Mouse (Mus musculus) lung, adult 2 months (tissue): ENCODE results near the gene Zfp692. TPM values are rescaled to one million over a fixed set of nuclear protein-coding genes. Genes with fewer than 3 reads are reported as not detected.

Experiments
- DNase-seq: peaks from one replicate; pipeline ENCODE4 v3.0.0; 2022
- H3K4me1 ChIP-seq: fragments of 200-500 bp; 2 replicates; pipeline ENCODE4 v1.6.1; 2011; ENCODE audit warnings: low read length; ENCODE audit not compliant: control insufficient read depth, insufficient read depth
- H3K4me3 ChIP-seq: fragments of 200-500 bp; replicated peaks from 2 replicates; pipeline ENCODE3; 2011; ENCODE audit warnings: low read depth, mild to moderate bottlenecking, control low read depth, low read length; ENCODE audit errors: extremely low read depth
- CTCF ChIP-seq: fragments of 200-500 bp; IDR thresholded peaks from 2 replicates; pipeline ENCODE4 v1.5.1; 2011; ENCODE audit warnings: mild to moderate bottlenecking, low read length, control low read depth; ENCODE audit not compliant: insufficient read depth
- POLR2A ChIP-seq: fragments of 200-500 bp; IDR thresholded peaks from 2 replicates; pipeline ENCODE4 v1.6.1; 2011; ENCODE audit warnings: low read depth, mild to moderate bottlenecking, control low read depth, low read length, borderline replicate concordance; ENCODE audit errors: extremely low read depth
- WGBS: fragments of 180-500 bp; shearing (Covaris S2); methylation state at CpG from one replicate; pipeline ENCODE4 v1.1.7; 2018; 5-methylcytosine and 5-hydroxymethylcytosine counted together
- polyA plus RNA-seq: library from polyadenylated mRNA; depleted of rRNA; stranded (reverse); fragments of >200 nt; gene quantifications from 2 replicates; pipeline ENCODE4 v1.2.3, GENCODE M21; 2012; rRNA removed

Zfp692 gene
- 17.0 and 24.1 TPM in 2 replicates for polyA plus RNA-seq

DNA sequence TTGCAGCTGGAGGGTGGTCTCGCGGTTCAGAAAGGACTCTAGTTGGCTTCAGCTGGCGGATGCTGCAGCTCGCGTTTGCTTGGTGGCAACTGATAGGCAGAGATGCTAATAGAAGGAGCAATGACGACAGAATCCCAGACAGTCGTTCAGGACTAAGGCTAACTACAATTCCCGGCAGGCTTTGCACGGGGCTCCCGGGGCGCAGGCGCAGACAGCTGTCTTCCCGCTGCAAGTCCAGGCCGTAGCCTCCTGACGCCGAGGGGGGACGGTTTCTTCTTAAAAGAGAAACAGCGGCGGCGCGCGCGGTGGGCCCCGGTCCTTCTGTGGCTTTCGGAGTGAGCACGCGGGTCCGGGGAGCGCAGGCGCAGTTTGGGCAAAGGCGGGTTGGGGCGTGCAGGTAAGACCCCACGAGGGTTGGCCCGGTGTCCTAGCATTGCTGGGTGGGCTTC, at the start of gene Zfp692:
Gene Zfp692 (plus strand): TSS at position 210 of the 449 bp plus-strand sequence.
- H3K4me1 ChIP-seq, result peaks cover 3% of the 10 kb centered on the region; the same call in 1 of the 2 replicates
- DNase-seq, result peak; percentile 87
- TF ChIP-seq POLR2A, result no peak
- no peak for TF ChIP-seq CTCF
- WGBS, result under 1% methylated on average over 34 of the region's 34 CpGs
- H3K4me3 ChIP-seq, result peak within 1 kb of the TSS; percentile 57

DNA sequence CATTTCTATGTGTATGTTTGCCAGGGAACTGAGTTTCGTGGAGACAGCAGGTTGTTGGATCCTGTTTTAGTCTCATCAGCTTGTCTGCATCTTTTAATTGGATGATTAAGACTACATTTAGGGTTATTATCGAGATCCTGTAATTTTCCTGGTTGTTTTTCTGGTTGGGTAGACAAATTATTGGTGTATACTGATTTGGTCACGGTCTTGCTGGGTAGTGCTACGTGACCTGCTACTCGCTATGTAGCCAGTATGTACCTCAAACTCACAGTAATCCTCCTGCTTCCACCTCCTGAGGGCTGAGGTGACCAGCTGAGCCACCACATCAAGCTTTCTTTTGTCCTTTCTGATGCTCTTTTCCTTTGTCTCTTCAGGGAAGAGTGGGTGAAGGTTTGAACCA, 49.1 kb upstream of the Zfp692 start:
- Histone ChIP-seq H3K4me1 (no peaks in the 10 kb centered on the region), H3K4me3 (no peak overlapping the region)
- TF ChIP-seq CTCF (no peak), POLR2A (no peak)
- 77% methylated on average over 5 of the region's 5 CpGs for WGBS
- DNase-seq, result no peak

DNA sequence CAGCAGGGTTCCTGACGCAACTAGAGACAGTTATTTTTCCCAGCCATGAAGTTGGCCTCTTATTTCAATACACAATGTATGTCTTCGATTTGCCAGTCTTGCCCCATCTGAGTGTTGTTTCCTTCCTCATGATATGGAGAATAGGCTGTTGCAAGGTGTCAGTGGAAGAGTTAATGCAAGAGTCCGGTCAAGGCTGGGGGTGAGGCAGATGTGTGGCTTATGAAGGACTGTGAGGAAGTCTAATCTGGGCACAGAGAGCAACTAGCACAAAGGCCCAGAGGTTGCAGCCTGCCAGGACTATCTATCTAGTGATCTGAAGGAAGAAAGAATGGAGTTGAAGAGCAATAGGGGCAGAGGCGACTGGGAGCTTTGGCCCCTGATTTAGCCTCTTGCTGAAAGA, 46.7 kb upstream of the Zfp692 start:
- TF ChIP-seq CTCF, result no peak
- no peak for TF ChIP-seq POLR2A
- Histone ChIP-seq H3K4me3 (no peak overlapping the region), H3K4me1 (no peaks in the 10 kb centered on the region)
- 74% methylated on average over 4 of the region's 4 CpGs for WGBS
- no peak for DNase-seq

DNA sequence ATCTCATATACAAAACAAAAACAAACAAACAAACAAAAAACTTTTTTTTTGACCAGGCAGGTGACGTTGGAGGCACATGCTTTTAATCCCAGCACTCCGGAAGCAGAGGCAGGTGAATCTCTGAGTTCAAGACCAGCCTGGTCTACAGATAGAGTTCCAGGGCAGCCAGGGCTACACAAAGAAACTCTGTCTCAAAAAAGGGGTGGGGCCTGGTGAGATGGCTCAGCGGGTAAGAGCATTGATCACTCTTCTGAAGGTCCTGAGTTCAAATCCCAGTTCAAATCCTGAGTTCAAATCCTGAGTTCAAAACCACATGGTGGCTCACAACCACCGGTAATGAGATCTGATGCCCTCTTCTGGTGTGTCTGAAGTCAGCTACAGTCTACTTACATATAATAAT, 45.0 kb upstream of the Zfp692 start:
- no peak for TF ChIP-seq CTCF
- TF ChIP-seq POLR2A, result no peak
- Histone ChIP-seq H3K4me3 (no peak overlapping the region), H3K4me1 (no peaks in the 10 kb centered on the region)
- WGBS, result 89% methylated on average over 4 of the region's 4 CpGs
- no peak for DNase-seq

DNA sequence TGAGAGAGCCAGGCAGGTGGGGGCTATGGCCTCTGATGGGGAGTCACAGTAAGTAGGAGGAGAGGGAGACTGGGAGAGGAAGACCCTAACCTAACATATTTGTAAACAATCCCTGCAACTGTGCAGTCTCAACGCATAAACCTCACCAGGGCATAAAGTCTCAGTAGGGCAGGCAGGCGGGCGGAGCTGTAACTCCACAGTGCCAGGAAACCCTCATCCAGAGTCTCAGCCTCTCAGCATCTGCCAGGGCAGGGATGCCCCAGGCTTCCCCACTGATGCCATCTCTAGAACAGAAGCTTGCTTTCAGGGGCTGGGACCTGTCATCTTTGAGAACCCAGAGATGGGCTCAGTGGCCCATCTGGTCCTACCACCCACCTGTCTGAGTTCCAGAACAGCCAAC, 44.5 kb upstream of the Zfp692 start:
- 84% methylated on average over 3 of the region's 3 CpGs for WGBS

DNA sequence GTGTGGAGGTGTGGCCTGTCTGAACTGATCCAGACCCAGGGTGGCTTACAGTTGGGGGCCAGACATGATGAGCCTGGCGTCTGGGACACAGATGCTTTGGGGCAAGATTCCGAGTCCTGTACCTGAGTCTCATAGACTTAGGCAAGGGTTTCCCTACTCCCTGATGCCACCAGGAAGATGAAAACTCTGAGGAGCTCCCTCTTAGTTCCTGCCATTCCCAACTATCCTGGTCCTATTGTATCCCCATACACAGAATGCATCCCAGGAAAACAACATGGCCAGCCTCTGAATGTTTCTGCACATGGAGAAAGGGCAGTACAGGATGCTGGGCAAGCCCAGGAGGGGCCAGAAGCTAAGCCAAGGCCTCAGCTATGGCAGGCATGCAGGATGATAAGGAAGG, 43.4 kb upstream of the Zfp692 start:
- no peak for DNase-seq
- TF ChIP-seq POLR2A (no peak), CTCF (no peak)
- 63% methylated on average over 2 of the region's 2 CpGs for WGBS
- Histone ChIP-seq H3K4me1 (no peaks in the 10 kb centered on the region), H3K4me3 (no peak overlapping the region)

More for the DNA sequence above, 44.5 kb upstream of the Zfp692 start:
- Histone ChIP-seq H3K4me3 (no peak overlapping the region), H3K4me1 (no peaks in the 10 kb centered on the region)
- no peak for DNase-seq
- no peak for TF ChIP-seq CTCF

DNA sequence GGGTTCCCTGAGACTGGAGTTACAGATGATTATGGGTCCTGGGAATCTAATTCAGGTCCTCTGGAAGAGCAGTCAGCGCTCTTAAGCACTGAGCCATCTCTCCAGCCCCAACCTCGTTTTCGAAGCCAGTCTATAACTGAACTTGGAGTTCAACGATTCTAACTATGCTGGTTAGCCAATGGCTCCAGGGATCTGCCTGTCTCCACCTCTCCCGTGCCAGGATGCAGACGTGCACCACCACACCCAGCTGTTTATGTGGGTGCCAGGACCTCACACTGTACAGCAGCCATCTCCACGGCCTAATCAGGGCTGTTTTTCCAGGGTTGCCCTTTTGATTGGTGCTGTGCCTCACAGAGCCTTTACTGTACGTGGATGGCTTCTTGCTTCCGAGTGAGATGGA, 42.3 kb upstream of the Zfp692 start:
- Histone ChIP-seq H3K4me1 (no peaks in the 10 kb centered on the region), H3K4me3 (no peak overlapping the region)
- DNase-seq, result no peak
- 80% methylated on average over 9 of the region's 9 CpGs for WGBS
- no peak for TF ChIP-seq CTCF
- TF ChIP-seq POLR2A, result no peak

DNA sequence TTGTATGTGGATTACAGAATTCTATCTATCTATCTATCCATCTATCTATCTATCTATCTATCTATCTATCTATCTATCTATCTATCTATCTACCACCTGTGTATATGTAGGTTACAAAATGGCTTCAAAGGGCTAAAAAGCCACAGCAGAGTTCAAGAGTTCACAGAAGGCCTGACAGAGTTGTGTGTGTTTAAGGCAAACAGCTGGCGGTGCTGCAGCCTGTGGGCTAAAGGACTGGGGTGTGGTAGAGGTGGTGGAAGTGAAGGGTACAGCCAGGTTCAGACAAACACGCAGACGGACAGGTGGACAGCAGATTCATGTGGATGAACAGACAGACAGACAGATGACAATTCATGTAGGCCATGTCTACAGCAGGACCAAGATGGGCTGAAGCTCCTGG, 38.6 kb upstream of the Zfp692 start:
- Histone ChIP-seq H3K4me1 (no peaks in the 10 kb centered on the region), H3K4me3 (no peak overlapping the region)
- no peak for TF ChIP-seq CTCF
- no peak for TF ChIP-seq POLR2A
- WGBS, result 71% methylated on average over 3 of the region's 3 CpGs
- DNase-seq, result no peak

DNA sequence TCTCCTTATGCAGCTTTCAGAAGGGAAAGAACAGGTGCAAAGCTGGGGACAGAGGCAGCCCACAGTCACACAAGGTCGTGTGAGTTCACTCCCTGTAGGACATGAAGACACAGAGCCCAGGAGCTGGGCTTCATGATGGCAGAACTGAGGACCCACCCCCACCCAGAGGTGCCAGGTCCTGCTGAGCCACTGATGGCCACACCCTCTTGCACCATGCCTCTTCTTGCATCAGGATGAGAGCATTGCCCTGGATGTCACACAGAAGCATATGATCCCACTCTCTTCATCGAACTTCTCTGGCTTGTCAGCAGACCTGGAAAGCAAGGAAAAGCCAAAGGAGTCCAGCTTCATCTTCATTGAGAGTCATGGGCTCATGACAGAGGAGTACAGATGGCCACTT, 32.3 kb upstream of the Zfp692 start, which contains the start of gene 4930438A08Rik:
Gene 4930438A08Rik (plus strand): TSS at position 228 of the 400 bp plus-strand sequence.
- no peaks in the 10 kb centered on the region for H3K4me1 ChIP-seq
- DNase-seq, result no peak
- no peak within 1 kb of the TSS for H3K4me3 ChIP-seq
- WGBS, result 36% methylated on average over 2 of the region's 2 CpGs
- TF ChIP-seq CTCF, result no peak
- no peak for TF ChIP-seq POLR2A

DNA sequence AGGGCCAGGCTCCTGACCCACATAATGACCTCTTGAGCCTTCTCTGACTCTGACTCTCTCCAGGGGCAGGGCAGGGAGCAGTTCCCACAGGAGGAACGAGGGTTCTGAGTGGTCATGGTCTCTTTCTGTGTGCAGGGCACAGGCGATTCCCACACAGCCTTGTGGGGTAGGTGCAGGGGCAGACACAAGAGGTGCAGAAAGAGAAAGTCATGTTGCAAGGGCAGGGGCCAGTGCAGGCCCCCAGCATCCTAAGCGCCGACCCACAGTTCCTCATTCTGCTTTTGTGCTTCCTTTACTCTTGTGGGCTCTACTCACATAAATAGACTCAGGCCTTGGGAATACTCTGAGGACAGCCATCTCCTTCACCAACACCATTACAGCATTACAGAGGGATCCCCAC, 31.1 kb upstream of the Zfp692 start:
- no peak for TF ChIP-seq POLR2A
- TF ChIP-seq CTCF, result no peak
- no peak for DNase-seq
- 64% methylated on average over 4 of the region's 4 CpGs for WGBS
- Histone ChIP-seq H3K4me3 (no peak overlapping the region), H3K4me1 (no peaks in the 10 kb centered on the region)

DNA sequence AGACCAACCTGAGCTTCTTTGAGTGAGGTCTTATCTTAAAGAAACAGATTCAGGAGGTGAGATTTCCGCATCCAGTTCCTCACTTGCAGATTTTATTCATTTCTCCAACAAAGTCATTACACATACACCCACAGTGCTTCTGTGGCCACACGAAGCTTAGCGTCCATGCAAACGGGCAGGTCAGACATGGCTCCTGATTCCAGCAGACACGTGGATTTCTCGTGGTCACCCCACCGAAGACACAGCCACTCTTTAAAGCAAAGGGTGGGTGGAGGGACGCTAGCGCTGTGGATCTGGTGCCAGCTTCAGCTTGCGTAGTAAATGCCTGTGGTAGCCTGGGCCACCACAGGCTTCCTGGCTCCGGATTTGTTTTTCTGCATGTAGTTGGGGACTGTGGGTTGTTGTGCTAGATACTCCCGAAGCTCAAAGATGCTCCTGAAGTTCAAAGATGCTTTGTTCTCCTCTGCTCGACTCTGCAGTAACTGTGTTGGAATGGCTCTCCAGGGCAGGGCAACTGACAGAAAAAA, 24.8 kb upstream of the Zfp692 start:
- no peak for DNase-seq
- H3K4me3 ChIP-seq, result no peak overlapping the region
- WGBS, result 80% methylated on average over 13 of the region's 13 CpGs
- no peak for TF ChIP-seq POLR2A
- no peak for TF ChIP-seq CTCF
- H3K4me1 ChIP-seq, result no peaks in the 10 kb centered on the region
